Mouse (Mus musculus): ENCODE results near the gene Ubqln3. TPM values are rescaled to one million over a fixed set of nuclear protein-coding genes. Genes with fewer than 3 reads are reported as not detected.

The Ubqln3 gene
- polyA plus RNA-seq, 1 experiment from 2014 or later: not detected

- no peak overlapping the region for H3K4me3 ChIP-seq (replicated peaks)
- no peaks in the 10 kb centered on the region for H3K27me3 ChIP-seq (replicated peaks)
- no peaks in the 10 kb centered on the region for H3K36me3 ChIP-seq
- no peaks in the 10 kb centered on the region for H3K9me3 ChIP-seq
- H3K4me2 ChIP-seq (replicated peaks): no peak overlapping the region
- H3K27ac ChIP-seq: no peak overlapping the region
- no peaks in the 10 kb centered on the region for H3K4me1 ChIP-seq (replicated peaks)
- H3K9ac ChIP-seq: no peak overlapping the region
- 49% methylated on average over 4 of the region's 4 CpGs for WGBS
- ATAC-seq: no peak
Measured at GRCm38 (mm10) chr7:104103913-104104756, 38.9 kb downstream of the Ubqln3 start.

Other genes starting within 250 kb of the Ubqln3 start
- gene Olfr64, start 248.8 kb downstream of the Ubqln3 start, polyA plus RNA-seq (2015; fragmentation: Nextera tagmentation; extraction: Ambion mirVana): not detected in 2 replicates
- gene Olfr65, start 239.8 kb downstream of the Ubqln3 start, polyA plus RNA-seq (2015; fragmentation: Nextera tagmentation; extraction: Ambion mirVana): not detected in 2 replicates
- gene Olfr631, start 214.5 kb downstream of the Ubqln3 start, polyA plus RNA-seq (2015; fragmentation: Nextera tagmentation; extraction: Ambion mirVana): not detected in 2 replicates
- gene Olfr632, start 208.9 kb downstream of the Ubqln3 start, polyA plus RNA-seq (2015; fragmentation: Nextera tagmentation; extraction: Ambion mirVana): not detected in 2 replicates
- gene Olfr633, start 198.8 kb downstream of the Ubqln3 start, polyA plus RNA-seq (2015; fragmentation: Nextera tagmentation; extraction: Ambion mirVana): not detected in 2 replicates
- 0.01 TPM in 1 of 2 replicates, not detected in the other for gene Olfr635, start 172.1 kb downstream of the Ubqln3 start, polyA plus RNA-seq (2015; fragmentation: Nextera tagmentation; extraction: Ambion mirVana)
- gene Olfr638, start 144.5 kb downstream of the Ubqln3 start, polyA plus RNA-seq (2015; fragmentation: Nextera tagmentation; extraction: Ambion mirVana): not detected in 2 replicates
- not detected in 2 replicates for gene Olfr639, start 126.0 kb downstream of the Ubqln3 start, polyA plus RNA-seq (2015; fragmentation: Nextera tagmentation; extraction: Ambion mirVana)
- gene Olfr640, start 117.7 kb downstream of the Ubqln3 start, polyA plus RNA-seq (2015; fragmentation: Nextera tagmentation; extraction: Ambion mirVana): not detected in 2 replicates
- gene Olfr641, start 107.8 kb downstream of the Ubqln3 start, polyA plus RNA-seq (2015; fragmentation: Nextera tagmentation; extraction: Ambion mirVana): not detected in 2 replicates
- gene Olfr642, start 90.6 kb downstream of the Ubqln3 start, polyA plus RNA-seq (2015; fragmentation: Nextera tagmentation; extraction: Ambion mirVana): not detected in 2 replicates
- not detected in 2 replicates for gene 4930516K23Rik, start 81.8 kb downstream of the Ubqln3 start, polyA plus RNA-seq (2015; fragmentation: Nextera tagmentation; extraction: Ambion mirVana)
- not detected in 2 replicates for gene Olfr644, start 71.4 kb downstream of the Ubqln3 start, polyA plus RNA-seq (2015; fragmentation: Nextera tagmentation; extraction: Ambion mirVana)
- not detected in 2 replicates for gene Olfr645, start 57.8 kb downstream of the Ubqln3 start, polyA plus RNA-seq (2015; fragmentation: Nextera tagmentation; extraction: Ambion mirVana)
- not detected in 2 replicates for gene Olfr646, start 38.4 kb downstream of the Ubqln3 start, polyA plus RNA-seq (2015; fragmentation: Nextera tagmentation; extraction: Ambion mirVana)
- not detected in 2 replicates for gene Ubqln5, start 13.5 kb downstream of the Ubqln3 start, polyA plus RNA-seq (2015; fragmentation: Nextera tagmentation; extraction: Ambion mirVana)
- gene Olfr643, start 5.9 kb downstream of the Ubqln3 start, polyA plus RNA-seq (2015; fragmentation: Nextera tagmentation; extraction: Ambion mirVana): not detected in 2 replicates
- gene Ubqlnl, start 7.3 kb upstream of the Ubqln3 start, polyA plus RNA-seq (2015; fragmentation: Nextera tagmentation; extraction: Ambion mirVana): not detected in 2 replicates
- not detected in 2 replicates for gene Olfm5, start 21.6 kb upstream of the Ubqln3 start, polyA plus RNA-seq (2015; fragmentation: Nextera tagmentation; extraction: Ambion mirVana)
- 0.14 and 0.21 TPM in 2 replicates for gene Olfr648, start 40.1 kb upstream of the Ubqln3 start, polyA plus RNA-seq (2015; fragmentation: Nextera tagmentation; extraction: Ambion mirVana)
- gene Olfr649, start 52.7 kb upstream of the Ubqln3 start, polyA plus RNA-seq (2015; fragmentation: Nextera tagmentation; extraction: Ambion mirVana): not detected in 2 replicates
- 0.98 and 1.2 TPM in 2 replicates for gene Trim6, start 75.5 kb upstream of the Ubqln3 start, polyA plus RNA-seq (2015; fragmentation: Nextera tagmentation; extraction: Ambion mirVana)
- 1.6 and 2.2 TPM in 2 replicates for gene Trim34a, start 101.2 kb upstream of the Ubqln3 start, polyA plus RNA-seq (2015; fragmentation: Nextera tagmentation; extraction: Ambion mirVana)
- gene Trim5, start 144.8 kb upstream of the Ubqln3 start, polyA plus RNA-seq (2015; fragmentation: Nextera tagmentation; extraction: Ambion mirVana): 0.29 and 0.58 TPM in 2 replicates
- 5.1 and 6.3 TPM in 2 replicates for gene Trim12a, start 172.2 kb upstream of the Ubqln3 start, polyA plus RNA-seq (2015; fragmentation: Nextera tagmentation; extraction: Ambion mirVana)
- 0.16 TPM in 1 of 2 replicates, not detected in the other for gene Trim34b, start 186.2 kb upstream of the Ubqln3 start, polyA plus RNA-seq (2015; fragmentation: Nextera tagmentation; extraction: Ambion mirVana)
- gene Trim12c, start 210.1 kb upstream of the Ubqln3 start, polyA plus RNA-seq (2015; fragmentation: Nextera tagmentation; extraction: Ambion mirVana): 2.0 and 2.1 TPM in 2 replicates
- gene Trim30b, start 226.6 kb upstream of the Ubqln3 start, polyA plus RNA-seq (2015; fragmentation: Nextera tagmentation; extraction: Ambion mirVana): 0.08 and 0.09 TPM in 2 replicates